Mouse (Mus musculus) myocyte (in vitro differentiated cells): ENCODE measurements around the gene Gli3. TPM values are rescaled to one million over a fixed set of nuclear protein-coding genes. Genes with fewer than 3 reads are reported as not detected.

Experiments
- H3K27me3 ChIP-seq: one replicate; pipeline ENCODE4 v1.6.1; 2011; ENCODE audit not compliant: control insufficient read depth, insufficient read depth, insufficient read length
- H3K36me3 ChIP-seq: one replicate; pipeline ENCODE4 v1.6.1; 2011; ENCODE audit not compliant: control insufficient read depth, insufficient read depth
- H3K4me2 ChIP-seq: one replicate; pipeline ENCODE4 v1.6.1; 2011; ENCODE audit warnings: low read depth, control low read depth
- H3K4me3 ChIP-seq: one replicate; pipeline ENCODE4 v1.5.1; 2011; ENCODE audit warnings: mild to moderate bottlenecking, control low read depth, moderate library complexity
- H3K79me2 ChIP-seq: one replicate; pipeline ENCODE4 v1.6.1; 2011; ENCODE audit not compliant: control insufficient read depth, insufficient read depth
- H3ac ChIP-seq: one replicate; pipeline ENCODE4 v1.6.1; 2011; ENCODE audit not compliant: control insufficient read depth, insufficient read length
- CEBPB ChIP-seq: IDR thresholded peaks from 2 replicates; pipeline ENCODE4 v1.6.1; 2011; ENCODE audit warnings: mild to moderate bottlenecking, moderate library complexity; ENCODE audit not compliant: poor library complexity, insufficient read depth, severe bottlenecking
- E2F4 ChIP-seq: IDR thresholded peaks from one replicate; pipeline ENCODE4 v1.6.1; 2011; ENCODE audit warnings: mild to moderate bottlenecking, control low read depth, moderate library complexity; ENCODE audit not compliant: insufficient read depth
- MAX ChIP-seq: IDR thresholded peaks from one replicate; pipeline ENCODE4 v1.6.1; 2011; ENCODE audit warnings: low read depth, mild to moderate bottlenecking, control low read depth
- MYOD1 ChIP-seq, 3 experiments: IDR thresholded peaks; one replicate each; pipeline ENCODE4 v1.6.1; 2011; ENCODE audit warnings: control low read depth in 2 of 3, low read depth in 2 of 3, mild to moderate bottlenecking in 2 of 3, moderate library complexity in 1 of 3; ENCODE audit not compliant: insufficient read length in 2 of 3, control insufficient read depth in 1 of 3
- MYOG ChIP-seq, 3 experiments: IDR thresholded peaks; one replicate each; pipeline ENCODE4 v1.6.1; 2011; ENCODE audit warnings: control low read depth in 2 of 3, low read depth in 2 of 3, mild to moderate bottlenecking in 2 of 3; ENCODE audit not compliant: insufficient read length in 2 of 3, control insufficient read depth in 1 of 3, insufficient read depth in 1 of 3
- POLR2A ChIP-seq: IDR thresholded peaks from one replicate; pipeline ENCODE4 v1.6.1; 2011; ENCODE audit warnings: low read depth, mild to moderate bottlenecking, control low read depth, moderate library complexity; ENCODE audit not compliant: insufficient read length
- POLR2AphosphoS2 ChIP-seq: IDR thresholded peaks from one replicate; pipeline ENCODE4 v1.6.1; 2011; ENCODE audit warnings: low read depth, control low read depth; ENCODE audit not compliant: insufficient read length
- REST ChIP-seq: IDR thresholded peaks from one replicate; pipeline ENCODE4 v1.6.1; 2011; ENCODE audit warnings: mild to moderate bottlenecking, control low read depth, moderate library complexity; ENCODE audit not compliant: insufficient read depth, insufficient read length
- SRF ChIP-seq: IDR thresholded peaks from one replicate; pipeline ENCODE4 v1.6.1; 2011; ENCODE audit warnings: low read depth; ENCODE audit not compliant: control insufficient read depth, insufficient read length
- TCF12 ChIP-seq: IDR thresholded peaks from one replicate; pipeline ENCODE4 v1.6.1; 2011; ENCODE audit warnings: mild to moderate bottlenecking, control low read depth; ENCODE audit not compliant: poor library complexity, insufficient read depth, severe bottlenecking
- TCF3 ChIP-seq: IDR thresholded peaks from one replicate; pipeline ENCODE4 v1.6.1; 2011; ENCODE audit warnings: low read depth, control low read depth; ENCODE audit not compliant: insufficient read length
- USF1 ChIP-seq: IDR thresholded peaks from one replicate; pipeline ENCODE4 v1.6.1; 2011; ENCODE audit warnings: low read depth, mild to moderate bottlenecking, control low read depth, moderate library complexity
- polyA plus RNA-seq: library from polyadenylated mRNA; unstranded; fragments of >200 nt; fragmentation: generic; extraction: Trizol; gene quantifications from one replicate; pipeline ENCODE4 v1.2.1, GENCODE M21; 2012; ENCODE audit warnings: missing spikeins

Gene Gli3
- polyA plus RNA-seq, 1 experiment, result 3.9 TPM

DNA sequence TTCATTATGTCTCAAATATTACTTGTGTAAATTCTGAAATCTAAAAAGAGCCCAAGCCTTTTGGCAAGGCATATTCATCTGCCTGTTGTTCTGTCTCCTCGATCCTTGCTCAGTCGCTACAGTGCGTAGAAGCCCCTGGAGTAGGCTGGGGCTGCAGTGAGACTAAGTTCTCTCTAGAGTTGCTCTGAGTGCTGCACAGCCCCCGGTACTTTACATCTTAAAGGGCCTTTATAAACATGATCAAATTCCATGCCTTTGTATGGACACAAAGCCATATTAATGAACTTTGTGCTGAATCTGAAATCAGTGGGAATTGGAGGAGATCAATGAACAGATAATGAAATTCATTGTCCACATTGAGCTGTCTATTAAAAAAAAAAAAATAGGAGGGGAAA lies 251.3 kb downstream of the Gli3 start:
- H3K36me3 ChIP-seq, result peaks cover 17% of the 10 kb centered on the region
- no peaks in the 10 kb centered on the region for H3K79me2 ChIP-seq
- no peak overlapping the region for H3K4me2 ChIP-seq
- no peak overlapping the region for H3ac ChIP-seq
- no peaks in the 10 kb centered on the region for H3K27me3 ChIP-seq
- TF ChIP-seq MAX (no peak), TCF12 (no peak), REST (no peak), SRF (no peak), MYOD1 (IDR thresholded peaks at IDR 0.05; ENCODE audit: control insufficient read depth in 1 of 3, insufficient read length in 2 of 3, low read depth in 2 of 3) (no peak)
- H3K4me3 ChIP-seq, result no peak overlapping the region

DNA sequence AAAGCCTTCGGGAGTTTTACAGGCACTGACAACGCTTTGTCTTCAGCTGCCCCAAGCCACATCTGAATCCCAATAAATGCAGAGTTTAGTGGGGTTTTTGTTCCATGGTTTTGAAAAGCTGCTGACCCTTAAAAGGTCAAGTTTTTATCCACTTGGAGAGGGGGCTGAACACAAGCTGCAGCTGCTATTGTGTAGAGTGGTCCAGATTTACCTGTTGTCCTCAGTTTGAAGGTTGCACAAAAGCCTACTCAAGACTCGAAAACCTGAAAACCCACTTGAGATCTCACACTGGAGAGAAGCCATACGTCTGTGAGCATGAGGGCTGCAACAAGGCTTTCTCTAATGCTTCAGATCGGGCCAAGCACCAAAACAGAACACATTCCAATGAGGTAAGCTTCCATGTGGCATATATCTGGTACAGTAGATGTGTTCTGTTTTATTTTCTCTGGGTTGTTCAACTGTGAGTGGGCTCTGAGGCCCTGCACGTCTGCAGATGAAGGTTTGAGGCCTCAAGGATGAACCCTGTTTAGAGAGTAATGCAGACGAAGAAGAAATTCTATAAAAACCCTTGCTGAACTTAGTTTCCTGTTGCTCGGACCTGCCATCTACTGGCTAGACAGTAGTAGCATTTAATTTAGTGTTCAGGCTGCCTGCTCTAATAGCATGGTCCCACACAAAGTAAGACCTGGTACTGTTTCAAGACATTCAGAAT lies 251.8 kb downstream of the Gli3 start:
- Histone ChIP-seq H3K36me3 (peaks cover 17% of the 10 kb centered on the region), H3K79me2 (no peaks in the 10 kb centered on the region), H3ac (no peak overlapping the region), H3K4me2 (no peak overlapping the region), H3K4me3 (no peak overlapping the region), H3K27me3 (no peaks in the 10 kb centered on the region)
- TF ChIP-seq MYOD1 (IDR thresholded peaks at IDR 0.05; ENCODE audit: control insufficient read depth in 1 of 3, insufficient read length in 2 of 3, low read depth in 2 of 3) (no peak), MAX (no peak), TCF12 (no peak), SRF (no peak), POLR2A (no peak), POLR2AphosphoS2 (no peak), REST (no peak), CEBPB (no peak), TCF3 (no peak), E2F4 (no peak), USF1 (no peak), MYOG (IDR thresholded peaks at IDR 0.05; ENCODE audit: control insufficient read depth in 1 of 3, insufficient read depth in 1 of 3, insufficient read length in 2 of 3, low read depth in 2 of 3) (no peak)

DNA sequence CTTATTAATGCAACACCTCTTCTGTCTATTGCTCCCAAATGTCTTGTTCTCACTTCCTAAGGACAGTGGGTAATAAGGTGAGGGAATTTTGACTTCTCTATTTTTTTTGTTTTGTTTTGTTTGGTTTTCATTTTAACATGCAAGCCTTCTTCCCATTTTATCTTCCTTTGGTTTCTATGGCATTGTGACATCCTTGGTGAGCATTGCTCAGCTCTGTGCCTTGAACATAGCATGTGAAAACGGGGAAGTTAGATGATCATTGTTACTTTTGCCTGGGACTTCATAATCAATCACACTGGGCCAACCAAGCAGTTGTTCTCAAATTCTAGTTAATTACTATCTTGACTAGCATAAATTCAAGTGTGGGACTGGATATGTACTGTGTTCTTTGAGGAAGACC lies 258.4 kb downstream of the Gli3 start:
- Histone ChIP-seq H3ac (no peak overlapping the region), H3K4me3 (no peak overlapping the region), H3K79me2 (no peaks in the 10 kb centered on the region), H3K4me2 (no peak overlapping the region), H3K36me3 (peaks cover 19% of the 10 kb centered on the region), H3K27me3 (no peaks in the 10 kb centered on the region)
- TF ChIP-seq MYOG (IDR thresholded peaks at IDR 0.05; ENCODE audit: control insufficient read depth in 1 of 3, insufficient read depth in 1 of 3, insufficient read length in 2 of 3, low read depth in 2 of 3) (no peak), REST (no peak), MAX (no peak), CEBPB (no peak), SRF (no peak), TCF12 (no peak), E2F4 (no peak), MYOD1 (IDR thresholded peaks at IDR 0.05; ENCODE audit: control insufficient read depth in 1 of 3, insufficient read length in 2 of 3, low read depth in 2 of 3) (no peak), POLR2AphosphoS2 (no peak), USF1 (no peak)

DNA sequence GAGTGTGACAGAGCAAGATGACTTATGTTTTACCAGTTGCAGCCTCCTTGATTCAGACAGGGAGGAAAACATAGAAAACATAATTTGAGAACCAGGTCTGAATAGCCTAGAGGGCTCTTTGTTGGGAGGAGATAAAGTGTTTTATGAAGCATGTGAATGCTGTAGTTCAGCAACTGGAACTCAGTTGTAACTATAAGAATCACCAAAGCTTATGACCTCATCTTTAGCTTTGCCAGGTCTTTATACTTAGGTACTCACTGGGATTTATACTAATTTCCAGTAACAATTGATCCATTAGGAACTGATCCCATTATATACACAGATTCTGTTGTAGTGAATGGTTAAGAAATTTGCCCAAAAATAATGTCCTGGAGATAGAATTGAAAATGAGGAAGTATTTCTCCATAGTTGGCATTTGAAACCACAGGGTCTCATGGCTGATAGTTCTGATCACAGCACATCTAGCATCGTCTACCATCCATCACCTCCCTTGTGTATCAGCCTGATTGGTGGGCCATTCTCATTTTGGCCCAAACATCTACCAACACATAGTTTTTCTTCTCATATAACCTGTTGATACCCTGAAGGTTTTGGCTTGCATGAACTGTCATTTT lies 259.8 kb downstream of the Gli3 start:
- Histone ChIP-seq H3K36me3 (peaks cover 29% of the 10 kb centered on the region), H3K4me2 (no peak overlapping the region)
- TF ChIP-seq USF1 (no peak), REST (no peak), TCF12 (no peak), POLR2AphosphoS2 (no peak), MYOG (IDR thresholded peaks at IDR 0.05; ENCODE audit: control insufficient read depth in 1 of 3, insufficient read depth in 1 of 3, insufficient read length in 2 of 3, low read depth in 2 of 3) (no peak)

DNA sequence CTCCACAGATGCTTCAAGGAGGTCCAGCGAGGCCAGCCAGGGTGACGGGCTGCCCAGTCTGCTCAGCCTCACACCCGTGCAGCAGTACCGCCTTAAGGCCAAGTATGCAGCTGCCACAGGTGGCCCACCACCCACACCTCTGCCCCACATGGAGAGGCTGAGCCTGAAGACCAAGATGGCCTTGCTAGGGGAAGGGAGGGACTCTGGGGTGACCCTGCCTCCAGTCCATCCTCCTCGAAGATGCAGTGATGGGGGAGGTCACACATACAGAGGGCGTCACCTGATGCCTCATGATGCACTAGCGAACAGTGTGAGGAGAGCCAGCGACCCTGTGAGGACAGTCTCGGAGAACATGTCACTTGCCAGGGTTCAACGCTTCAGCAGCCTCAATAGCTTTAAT lies 261.7 kb downstream of the Gli3 start:
- H3K79me2 ChIP-seq, result no peaks in the 10 kb centered on the region
- peaks cover 31% of the 10 kb centered on the region for H3K36me3 ChIP-seq
- H3K4me3 ChIP-seq, result no peak overlapping the region
- H3K27me3 ChIP-seq, result no peaks in the 10 kb centered on the region
- no peak overlapping the region for H3ac ChIP-seq
- H3K4me2 ChIP-seq, result no peak overlapping the region
- TF ChIP-seq USF1 (no peak), TCF3 (no peak), SRF (no peak), REST (no peak), POLR2AphosphoS2 (no peak), TCF12 (no peak), MYOG (IDR thresholded peaks at IDR 0.05; ENCODE audit: control insufficient read depth in 1 of 3, insufficient read depth in 1 of 3, insufficient read length in 2 of 3, low read depth in 2 of 3) (no peak), POLR2A (no peak), MAX (no peak)

More for the DNA sequence above, 259.8 kb downstream of the Gli3 start:
- Histone ChIP-seq H3K79me2 (no peaks in the 10 kb centered on the region), H3K4me3 (no peak overlapping the region), H3K27me3 (no peaks in the 10 kb centered on the region), H3ac (no peak overlapping the region)
